Mouse (Mus musculus): ENCODE results near the gene Msi2. TPM values are rescaled to one million over a fixed set of nuclear protein-coding genes. Genes with fewer than 3 reads are reported as not detected.
A peak's percentile ranks its signal among the peaks of the same experiment; 100 is the strongest.

Msi2 gene
- total and polyA plus RNA-seq, 2 experiments from 2014 or later: 26.9 to 133 TPM

DNA sequence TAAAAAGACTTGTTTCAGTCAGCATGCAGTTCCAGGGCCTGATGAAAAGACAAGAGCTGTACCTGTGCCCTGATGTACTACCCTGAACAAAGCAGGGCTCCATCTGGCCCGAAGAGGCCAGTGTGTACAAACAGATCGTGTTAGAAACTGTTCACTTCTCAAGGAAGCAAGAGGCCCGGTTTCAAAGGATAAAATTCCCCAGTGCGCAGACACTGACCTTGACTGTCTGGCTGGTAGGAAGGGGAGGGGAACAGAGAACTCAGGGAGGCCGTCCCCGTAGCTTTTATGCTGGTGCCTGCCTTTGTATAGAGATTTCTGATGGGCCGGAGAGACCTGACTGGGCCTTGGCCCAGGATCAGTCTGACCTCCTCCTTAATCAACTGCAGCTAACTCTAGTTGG lies 316.0 kb downstream of the Msi2 start:
- DNase-seq (ENCODE audit: low spot score): no peak
- H3K27ac ChIP-seq (ENCODE audit: low read depth, low read length): 0 out of 2 replicates have a peak overlapping the region, but pooled peaks have one; percentile 26
- H3K9ac ChIP-seq (replicated peaks; ENCODE audit: low read length, poor library complexity, severe bottlenecking): no peak overlapping the region
- no peaks in the 10 kb centered on the region for H3K36me3 ChIP-seq (ENCODE audit: insufficient read depth, low read length)
- H3K27me3 ChIP-seq (ENCODE audit: insufficient read depth, low read length): no peaks in the 10 kb centered on the region
- 30% methylated on average over 7 of the region's 7 CpGs for WGBS
- ATAC-seq (ENCODE audit: low FRiP score): no peak
- H3K4me1 ChIP-seq (ENCODE audit: insufficient read depth, low read length): peaks cover 32% of the 10 kb centered on the region
- no peak overlapping the region for H3K4me2 ChIP-seq (ENCODE audit: low read depth, low read length, poor library complexity, severe bottlenecking)
- peak; percentile 19; the same call in 1 of the 2 replicates for TF ChIP-seq CTCF (IDR thresholded peaks at IDR 0.05)
- no peak overlapping the region for H3K4me3 ChIP-seq (ENCODE audit: low read depth, low read length)
- no peaks in the 10 kb centered on the region for H3K9me3 ChIP-seq (ENCODE audit: low read length)

GRCm38 (mm10) chr11:88401333-88401732 lies 317.0 kb downstream of the Msi2 start:
- H3K4me3 ChIP-seq (ENCODE audit: low read depth, low read length): no peak overlapping the region
- no peak overlapping the region for H3K9ac ChIP-seq (replicated peaks; ENCODE audit: low read length, poor library complexity, severe bottlenecking)
- no peaks in the 10 kb centered on the region for H3K27me3 ChIP-seq (ENCODE audit: insufficient read depth, low read length)
- 0 out of 2 replicates have a peak overlapping the region, but pooled peaks have one; percentile 47 for H3K27ac ChIP-seq (ENCODE audit: low read depth, low read length)
- no peak for TF ChIP-seq CTCF (IDR thresholded peaks at IDR 0.05)
- no peaks in the 10 kb centered on the region for H3K36me3 ChIP-seq (ENCODE audit: insufficient read depth, low read length)
- no peak overlapping the region for H3K4me2 ChIP-seq (ENCODE audit: low read depth, low read length, poor library complexity, severe bottlenecking)
- WGBS: 60% methylated on average over 6 of the region's 6 CpGs
- ATAC-seq (ENCODE audit: low FRiP score) (no peak), DNase-seq (ENCODE audit: low spot score) (no peak)
- no peaks in the 10 kb centered on the region for H3K9me3 ChIP-seq (ENCODE audit: low read length)
- H3K4me1 ChIP-seq (ENCODE audit: insufficient read depth, low read length): peaks cover 32% of the 10 kb centered on the region

DNA sequence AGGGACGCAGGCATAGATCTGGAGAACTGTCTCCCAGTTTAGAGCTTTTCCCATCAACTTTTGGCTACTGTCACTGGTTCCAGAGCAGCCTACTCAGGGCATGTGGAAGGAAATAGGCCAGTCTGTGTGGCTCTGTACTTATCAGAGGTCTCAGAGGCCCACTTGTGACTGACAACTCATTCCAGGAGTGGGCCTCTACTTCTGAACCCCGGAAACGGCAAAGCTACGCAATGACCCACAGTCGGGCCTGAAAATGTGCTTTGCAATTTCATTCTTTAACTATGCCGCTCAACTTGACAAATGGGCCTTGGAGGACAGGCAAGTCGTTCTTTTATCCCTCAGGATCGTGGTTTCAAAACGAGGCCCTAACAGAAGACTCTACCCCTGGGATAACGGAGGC lies 317.4 kb downstream of the Msi2 start:
- Histone ChIP-seq H3K4me3 (ENCODE audit: low read depth, low read length) (no peak overlapping the region), H3K36me3 (ENCODE audit: insufficient read depth, low read length) (no peaks in the 10 kb centered on the region), H3K9ac (replicated peaks; ENCODE audit: low read length, poor library complexity, severe bottlenecking) (no peak overlapping the region), H3K4me2 (ENCODE audit: low read depth, low read length, poor library complexity, severe bottlenecking) (no peak overlapping the region), H3K9me3 (ENCODE audit: low read length) (no peaks in the 10 kb centered on the region), H3K27me3 (ENCODE audit: insufficient read depth, low read length) (no peaks in the 10 kb centered on the region), H3K27ac (ENCODE audit: low read depth, low read length) (0 out of 2 replicates have a peak overlapping the region, but pooled peaks have one; percentile 47), H3K4me1 (ENCODE audit: insufficient read depth, low read length) (peaks cover 32% of the 10 kb centered on the region)
- no peak for ATAC-seq (ENCODE audit: low FRiP score)
- no peak for TF ChIP-seq CTCF (IDR thresholded peaks at IDR 0.05)
- no peak for DNase-seq (ENCODE audit: low spot score)
- 82% methylated on average over 10 of the region's 10 CpGs for WGBS

GRCm38 (mm10) chr11:88400235-88400634 lies 318.1 kb downstream of the Msi2 start:
- no peaks in the 10 kb centered on the region for H3K36me3 ChIP-seq (ENCODE audit: insufficient read depth, low read length)
- H3K9me3 ChIP-seq (ENCODE audit: low read length): no peaks in the 10 kb centered on the region
- no peak for TF ChIP-seq CTCF (IDR thresholded peaks at IDR 0.05)
- ATAC-seq (ENCODE audit: low FRiP score) (no peak), DNase-seq (ENCODE audit: low spot score) (peak; percentile 69)
- peaks cover 28% of the 10 kb centered on the region for H3K4me1 ChIP-seq (ENCODE audit: insufficient read depth, low read length)
- no peak overlapping the region for H3K27ac ChIP-seq (ENCODE audit: low read depth, low read length)
- no peaks in the 10 kb centered on the region for H3K27me3 ChIP-seq (ENCODE audit: insufficient read depth, low read length)
- H3K9ac ChIP-seq (replicated peaks; ENCODE audit: low read length, poor library complexity, severe bottlenecking): no peak overlapping the region
- H3K4me3 ChIP-seq (ENCODE audit: low read depth, low read length): no peak overlapping the region
- WGBS: 89% methylated on average over 6 of the region's 6 CpGs
- no peak overlapping the region for H3K4me2 ChIP-seq (ENCODE audit: low read depth, low read length, poor library complexity, severe bottlenecking)

GRCm38 (mm10) chr11:88399431-88399830 lies 318.9 kb downstream of the Msi2 start:
- Histone ChIP-seq H3K4me2 (ENCODE audit: low read depth, low read length, poor library complexity, severe bottlenecking) (no peak overlapping the region), H3K9ac (replicated peaks; ENCODE audit: low read length, poor library complexity, severe bottlenecking) (no peak overlapping the region), H3K36me3 (ENCODE audit: insufficient read depth, low read length) (no peaks in the 10 kb centered on the region), H3K4me1 (ENCODE audit: insufficient read depth, low read length) (peaks cover 20% of the 10 kb centered on the region), H3K27me3 (ENCODE audit: insufficient read depth, low read length) (no peaks in the 10 kb centered on the region), H3K9me3 (ENCODE audit: low read length) (no peaks in the 10 kb centered on the region), H3K27ac (ENCODE audit: low read depth, low read length) (no peak overlapping the region), H3K4me3 (ENCODE audit: low read depth, low read length) (no peak overlapping the region)
- no peak for ATAC-seq (ENCODE audit: low FRiP score)
- TF ChIP-seq CTCF (IDR thresholded peaks at IDR 0.05): no peak
- 51% methylated on average over 5 of the region's 5 CpGs for whole genome bisulfite sequencing
- DNase-seq (ENCODE audit: low spot score): no peak

GRCm38 (mm10) chr11:88399028-88399427 lies 319.3 kb downstream of the Msi2 start:
- Histone ChIP-seq H3K4me3 (ENCODE audit: low read depth, low read length) (no peak overlapping the region), H3K27ac (ENCODE audit: low read depth, low read length) (no peak overlapping the region), H3K27me3 (ENCODE audit: insufficient read depth, low read length) (no peaks in the 10 kb centered on the region), H3K9me3 (ENCODE audit: low read length) (no peaks in the 10 kb centered on the region), H3K4me2 (ENCODE audit: low read depth, low read length, poor library complexity, severe bottlenecking) (no peak overlapping the region), H3K4me1 (ENCODE audit: insufficient read depth, low read length) (peaks cover 15% of the 10 kb centered on the region), H3K9ac (replicated peaks; ENCODE audit: low read length, poor library complexity, severe bottlenecking) (no peak overlapping the region), H3K36me3 (ENCODE audit: insufficient read depth, low read length) (no peaks in the 10 kb centered on the region)
- no peak for ATAC-seq (ENCODE audit: low FRiP score)
- TF ChIP-seq CTCF (IDR thresholded peaks at IDR 0.05): no peak
- no peak for DNase-seq (ENCODE audit: low spot score)
- WGBS: 63% methylated on average over 5 of the region's 5 CpGs
